24 mouse cellular contexts compared by ENCODE assay signal in the genomic region with DNA sequence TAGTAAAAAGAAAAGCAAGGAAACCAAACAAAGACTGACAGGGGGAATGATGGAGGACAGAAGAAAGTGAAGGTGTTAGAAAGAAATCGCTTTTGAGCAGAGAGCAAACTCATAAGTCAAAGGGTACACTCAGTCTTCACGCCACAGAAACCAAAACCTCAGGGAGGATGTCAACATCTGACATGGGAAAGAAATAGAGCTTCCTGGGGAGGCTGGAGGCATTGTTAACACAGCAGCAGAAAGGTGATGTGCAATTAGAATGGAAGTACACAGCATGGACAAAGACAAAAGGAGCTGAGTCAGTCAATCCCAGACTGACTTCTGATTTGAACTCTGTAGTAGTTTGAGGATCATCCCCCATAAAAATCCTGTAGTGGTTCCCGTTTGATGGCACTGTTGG.
A peak's percentile ranks its signal among the peaks of the same experiment; 100 is the strongest.
DNase-seq lines count a peak whose midpoint lies in the region; ATAC-seq lines count a peak whose summit lies in the region.
"Had no signal": no experiment of that assay in that cellular context is flagged by ENCODE, and none has a peak within 500 bp of the region (broad histone marks: within the 10 kb centered on the region; RNA-seq: fewer than 3 reads in every experiment).

No protein-coding gene starts in this region.

- H3K9me3 ChIP-seq in kidney, embryonic 16.5 days (ENCODE audit: low read length) = no peaks in the 10 kb centered on the region
- no peaks in the 10 kb centered on the region for H3K9me3 ChIP-seq in megakaryocyte, embryonic 14.5 days
- H3K9me3 ChIP-seq: embryonic facial prominence, embryonic 10.5 days; embryonic facial prominence, embryonic 12.5 days; forebrain, embryonic 13.5 days; forebrain, embryonic 15.5 days; G1E had no signal

- no peak for DNase-seq in kidney, postnatal 14 days
- DNase-seq in 416B (ENCODE audit: low read depth) (peak; percentile 48), liver (no peak)
- DNase-seq: adrenal gland, adult 8-10 months; adrenal gland, postnatal 14 days; adrenal gland, postnatal 36 days; cerebellum, adult 11-12 months; cerebellum, adult 2 months; cerebellum, adult 9-11 months; cerebellum, postnatal 14 days; cerebellum, postnatal 36 days; forebrain, postnatal 0 days had no signal

- WGBS in kidney, embryonic 16.5 days = 19% methylated on average over 3 of the region's 3 CpGs

- no peak overlapping the region for H3K27ac ChIP-seq in kidney, embryonic 16.5 days (ENCODE audit: low read length)
- H3K27ac ChIP-seq: embryonic facial prominence, embryonic 10.5 days; embryonic facial prominence, embryonic 12.5 days; forebrain, embryonic 13.5 days; forebrain, embryonic 15.5 days had no signal

- H3K4me1 ChIP-seq in kidney, embryonic 16.5 days (ENCODE audit: insufficient read depth, low read length) = no peaks in the 10 kb centered on the region
- H3K4me1 ChIP-seq in megakaryocyte, embryonic 14.5 days = peaks cover 13% of the 10 kb centered on the region
- H3K4me1 ChIP-seq: embryonic facial prominence, embryonic 10.5 days; embryonic facial prominence, embryonic 12.5 days had no signal

- H3K9ac ChIP-seq in kidney, embryonic 16.5 days (replicated peaks; ENCODE audit: low read length) = no peak overlapping the region
- H3K9ac ChIP-seq: embryonic facial prominence, embryonic 12.5 days; forebrain, embryonic 13.5 days; forebrain, embryonic 15.5 days; forebrain, postnatal 0 days had no signal

- ATAC-seq in kidney, embryonic 16.5 days (ENCODE audit: low FRiP score, low TSS enrichment) = peak; percentile 46; the same call in 1 of the 2 replicates
- ATAC-seq in megakaryocyte, adult 5-6 weeks (ENCODE audit: poor library complexity, severe bottlenecking) = no peak
- peak; percentile 62; the same call in 1 of the 2 replicates for ATAC-seq in common myeloid progenitor, adult 5-6 weeks (replicated peaks; ENCODE audit: low read depth, poor library complexity, severe bottlenecking)
- ATAC-seq in frontal cortex, adult (ENCODE audit: low TSS enrichment) = no peak
- ATAC-seq: activated CD4-positive, CD25-positive, alpha-beta regulatory T cell, adult 4 months; forebrain, embryonic 13.5 days; forebrain, embryonic 15.5 days; forebrain, postnatal 0 days; Patski had no signal

- no peaks in the 10 kb centered on the region for H3K27me3 ChIP-seq in kidney, embryonic 16.5 days (ENCODE audit: insufficient read depth, low read length)
- H3K27me3 ChIP-seq in megakaryocyte, embryonic 14.5 days (replicated peaks) = no peaks in the 10 kb centered on the region
- H3K27me3 ChIP-seq: embryonic facial prominence, embryonic 12.5 days; forebrain, embryonic 13.5 days; forebrain, embryonic 15.5 days; Patski had no signal

- no peak overlapping the region for H3K4me2 ChIP-seq in kidney, embryonic 16.5 days (replicated peaks; ENCODE audit: low read depth, low read length)
- H3K4me2 ChIP-seq: embryonic facial prominence, embryonic 12.5 days; forebrain, embryonic 13.5 days; forebrain, embryonic 15.5 days had no signal

- H3K36me3 ChIP-seq in kidney, embryonic 16.5 days (ENCODE audit: insufficient read depth, low read length) = no peaks in the 10 kb centered on the region
- H3K36me3 ChIP-seq in megakaryocyte, embryonic 14.5 days (replicated peaks; ENCODE audit: low read length) = no peaks in the 10 kb centered on the region
- H3K36me3 ChIP-seq: embryonic facial prominence, embryonic 10.5 days; embryonic facial prominence, embryonic 12.5 days; forebrain, embryonic 15.5 days; G1E had no signal

- no peak overlapping the region for H3K4me3 ChIP-seq in kidney, embryonic 16.5 days (ENCODE audit: low read length)
- H3K4me3 ChIP-seq in megakaryocyte, embryonic 14.5 days (replicated peaks) = peak overlapping the region; percentile 18
- H3K4me3 ChIP-seq: embryonic facial prominence, embryonic 10.5 days; embryonic facial prominence, embryonic 12.5 days; forebrain, embryonic 13.5 days; forebrain, embryonic 15.5 days had no signal

Comparison
In these comparisons a context has a peak if more than half of its experiments do, and no peak if none do; other contexts are left out.
1. ATAC-seq: peak in kidney, embryonic 16.5 days (single experiment) and common myeloid progenitor, adult 5-6 weeks (single experiment); none in megakaryocyte, adult 5-6 weeks (single experiment) and frontal cortex, adult (single experiment).